Mouse (Mus musculus): ENCODE measurements around the gene Ms4a2.

The Ms4a2 gene

DNA sequence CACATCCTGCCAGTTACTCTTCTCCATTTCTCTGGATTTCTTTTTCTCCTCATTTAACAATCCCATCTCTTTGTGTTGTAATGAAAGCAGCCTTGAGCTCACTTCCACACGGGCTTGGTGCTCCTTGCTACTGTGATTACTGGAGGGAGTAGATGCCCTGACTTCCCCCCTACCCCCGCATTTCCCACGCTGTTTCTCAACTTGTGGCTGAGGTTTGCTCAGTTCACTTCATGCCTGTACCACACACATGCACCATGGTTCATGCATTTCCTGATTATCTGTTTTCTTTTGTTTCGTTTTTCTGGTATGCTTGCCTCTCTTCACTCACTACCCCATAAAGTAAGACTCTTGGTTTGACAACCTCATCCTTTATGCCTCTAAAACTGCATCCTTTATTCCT, 34.3 kb downstream of the Ms4a2 start:
- DNase-seq (ENCODE audit: low spot score), result no peak

DNA sequence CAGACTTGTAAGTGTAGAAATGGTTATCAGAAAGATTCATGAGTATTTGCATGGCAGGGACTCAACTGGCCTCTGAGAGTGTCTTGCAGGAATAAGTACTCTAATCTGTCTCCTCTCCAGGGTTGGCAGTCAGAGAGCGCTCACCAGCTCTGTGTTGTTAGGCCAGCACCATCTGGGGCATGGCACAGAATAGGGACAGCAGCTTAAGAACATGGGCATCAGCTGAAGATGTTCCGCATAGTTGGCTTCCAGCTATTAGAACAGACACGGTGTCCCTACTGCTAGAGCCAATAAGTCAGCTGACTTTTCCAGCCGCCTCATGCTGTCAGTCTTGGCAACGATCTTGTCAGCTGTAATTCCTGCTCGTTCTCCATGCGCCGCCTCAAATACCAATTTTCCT, 48.6 kb downstream of the Ms4a2 start:
- DNase-seq (ENCODE audit: low spot score), result no peak
